Comparison of ENCODE assay signal across 7 mouse cellular contexts in the genomic region with DNA sequence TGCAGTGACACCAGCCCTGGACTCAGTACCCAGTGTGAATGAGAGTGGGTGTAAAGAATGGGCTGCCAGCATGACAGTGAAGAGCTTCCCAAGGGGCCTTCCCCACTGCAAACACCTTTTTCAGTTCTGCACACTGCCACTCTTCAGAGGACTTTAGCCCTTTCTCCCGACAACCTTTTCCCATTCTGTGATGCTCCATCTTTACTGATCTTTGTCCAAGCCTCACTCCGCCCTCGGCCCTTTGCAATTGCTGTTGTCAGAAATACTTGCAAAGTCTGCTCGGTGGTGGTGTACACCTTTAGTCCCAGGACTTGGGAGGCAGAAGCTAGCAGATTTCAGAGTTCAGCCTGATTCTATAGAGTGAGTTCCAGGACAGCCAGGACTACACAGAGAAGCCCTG. TPM values are rescaled to one million over a fixed set of nuclear protein-coding genes. Genes with fewer than 3 reads are reported as not detected.
DNase-seq lines count a peak whose midpoint lies in the region; ATAC-seq lines count a peak whose summit lies in the region.

No protein-coding gene starts in this region.

- peaks cover 23% of the 10 kb centered on the region for H3K4me1 ChIP-seq in lung, embryonic 16.5 days (replicated peaks; ENCODE audit: control insufficient read depth, insufficient read depth, low read length)
- H3K4me1 ChIP-seq in hindbrain, embryonic 12.5 days: peaks cover 26% of the 10 kb centered on the region
- peaks cover 38% of the 10 kb centered on the region for H3K4me1 ChIP-seq in limb, embryonic 15.5 days
- H3K4me1 ChIP-seq in stomach, embryonic 16.5 days (ENCODE audit: control insufficient read depth, insufficient read depth, low read length): peaks cover 20% of the 10 kb centered on the region

- no peaks in the 10 kb centered on the region for H3K27me3 ChIP-seq in lung, embryonic 16.5 days (ENCODE audit: control insufficient read depth, insufficient read depth, low read depth, low read length)
- no peaks in the 10 kb centered on the region for H3K27me3 ChIP-seq in hindbrain, embryonic 12.5 days
- no peaks in the 10 kb centered on the region for H3K27me3 ChIP-seq in limb, embryonic 15.5 days
- H3K27me3 ChIP-seq in stomach, embryonic 16.5 days (ENCODE audit: control insufficient read depth, insufficient read depth, low read length): no peaks in the 10 kb centered on the region

- peak overlapping the region; percentile 76 for H3K4me2 ChIP-seq in lung, embryonic 16.5 days (ENCODE audit: low read depth, low read length)
- H3K4me2 ChIP-seq in hindbrain, embryonic 12.5 days (replicated peaks): peak overlapping the region; percentile 85
- no peak overlapping the region; the same call in 1 of the 2 replicates for H3K4me2 ChIP-seq in limb, embryonic 15.5 days
- peak overlapping the region; percentile 87 for H3K4me2 ChIP-seq in stomach, embryonic 16.5 days (ENCODE audit: low read depth, low read length)

- WGBS in lung, embryonic 16.5 days: 80% methylated on average over 4 of the region's 4 CpGs
- 90% methylated on average over 4 of the region's 4 CpGs for WGBS in hindbrain, embryonic 12.5 days
- 79% methylated on average over 4 of the region's 4 CpGs for WGBS in limb, embryonic 15.5 days
- WGBS in stomach, embryonic 16.5 days: 80% methylated on average over 4 of the region's 4 CpGs

- peak overlapping the region; percentile 76 for H3K4me3 ChIP-seq in lung, embryonic 16.5 days (ENCODE audit: low read length)
- no peak overlapping the region for H3K4me3 ChIP-seq in hindbrain, embryonic 12.5 days
- peak overlapping the region; percentile 63 for H3K4me3 ChIP-seq in limb, embryonic 15.5 days
- H3K4me3 ChIP-seq in stomach, embryonic 16.5 days (replicated peaks; ENCODE audit: low read length): peak overlapping the region; percentile 67

- H3K36me3 ChIP-seq in lung, embryonic 16.5 days (ENCODE audit: control insufficient read depth, insufficient read depth, low read length): peaks cover 10% of the 10 kb centered on the region
- H3K36me3 ChIP-seq in hindbrain, embryonic 12.5 days: peaks cover 11% of the 10 kb centered on the region
- H3K36me3 ChIP-seq in limb, embryonic 15.5 days: peaks cover 18% of the 10 kb centered on the region
- no peaks in the 10 kb centered on the region for H3K36me3 ChIP-seq in stomach, embryonic 16.5 days (ENCODE audit: control insufficient read depth, insufficient read depth, low read length)

- no peak for ATAC-seq in lung, embryonic 16.5 days (ENCODE audit: low read depth)
- no peak for ATAC-seq in hindbrain, embryonic 12.5 days (ENCODE audit: low FRiP score)
- no peak for ATAC-seq in limb, embryonic 15.5 days (ENCODE audit: insufficient number of reproducible peaks, low FRiP score, low TSS enrichment, low read depth)
- no peak for ATAC-seq in stomach, embryonic 16.5 days (ENCODE audit: insufficient read depth, low FRiP score)

- H3K27ac ChIP-seq in lung, embryonic 16.5 days (ENCODE audit: low read length): no peak overlapping the region
- no peak overlapping the region for H3K27ac ChIP-seq in hindbrain, embryonic 12.5 days
- no peak overlapping the region for H3K27ac ChIP-seq in limb, embryonic 15.5 days
- H3K27ac ChIP-seq in stomach, embryonic 16.5 days (ENCODE audit: low read length): no peak overlapping the region

- no peaks in the 10 kb centered on the region for H3K9me3 ChIP-seq in lung, embryonic 16.5 days (ENCODE audit: control insufficient read depth, low read length)
- H3K9me3 ChIP-seq in hindbrain, embryonic 12.5 days (replicated peaks): no peaks in the 10 kb centered on the region
- no peaks in the 10 kb centered on the region for H3K9me3 ChIP-seq in limb, embryonic 15.5 days
- H3K9me3 ChIP-seq in stomach, embryonic 16.5 days (replicated peaks; ENCODE audit: control insufficient read depth, low read length): no peaks in the 10 kb centered on the region

- intact Hi-C loops in left cerebral cortex, postnatal 25 days (cut with DNase I): loop anchor here (5.0 kb wide), 1 partner anchor 664 kb away; the partner anchor contains the start of gene Prcc

- DNase-seq in lung, postnatal 14 days: no peak
- no peak for DNase-seq in left cerebral cortex, postnatal 25 days (ENCODE audit: low spot score in 2 of 2)
- no peak for DNase-seq in adrenal gland, postnatal 14 days

- peak overlapping the region; percentile 82 for H3K9ac ChIP-seq in lung, embryonic 16.5 days (ENCODE audit: low read length)
- H3K9ac ChIP-seq in hindbrain, embryonic 12.5 days: peak overlapping the region; percentile 66; the same call in 1 of the 2 replicates
- no peak overlapping the region for H3K9ac ChIP-seq in limb, embryonic 15.5 days
- peak overlapping the region; percentile 86; the same call in 1 of the 2 replicates for H3K9ac ChIP-seq in stomach, embryonic 16.5 days (ENCODE audit: low read length)

RNA-seq across cellular contexts. Expression of gene Lamtor2, which starts 1.3 kb away (rescaled TPM):
- polyA plus RNA-seq in lung, embryonic 16.5 days (2015; fragmentation: Nextera tagmentation; extraction: Ambion mirVana): 169 and 183 TPM in 2 replicates
- polyA plus RNA-seq in hindbrain, embryonic 12.5 days (2016; fragmentation: Nextera tagmentation; extraction: Ambion mirVana): 124 and 140 TPM in 2 replicates
- 194 and 207 TPM in 2 replicates for polyA plus RNA-seq in limb, embryonic 15.5 days (2015; fragmentation: Nextera tagmentation; extraction: Ambion mirVana)
- polyA plus RNA-seq in stomach, embryonic 16.5 days (2015; fragmentation: Nextera tagmentation; extraction: Ambion mirVana): 188 and 190 TPM in 2 replicates
- total RNA-seq in left cerebral cortex, postnatal 25 days (2021): 10 to 100 TPM; 96.9 to 99.5 TPM
- total RNA-seq in adrenal gland, postnatal 14 days (2021): 133 and 138 TPM in 2 replicates

RNA-seq across cellular contexts. Expression of gene Ubqln4, which starts 2.0 kb away (rescaled TPM):
- polyA plus RNA-seq in lung, embryonic 16.5 days (2015; fragmentation: Nextera tagmentation; extraction: Ambion mirVana): 39.3 and 41.8 TPM in 2 replicates
- polyA plus RNA-seq in hindbrain, embryonic 12.5 days (2016; fragmentation: Nextera tagmentation; extraction: Ambion mirVana): 59.4 and 60.7 TPM in 2 replicates
- 39.6 and 44.1 TPM in 2 replicates for polyA plus RNA-seq in limb, embryonic 15.5 days (2015; fragmentation: Nextera tagmentation; extraction: Ambion mirVana)
- 33.3 and 34.0 TPM in 2 replicates for polyA plus RNA-seq in stomach, embryonic 16.5 days (2015; fragmentation: Nextera tagmentation; extraction: Ambion mirVana)
- 100 to 1,000 TPM; 128 to 129 TPM for total RNA-seq in left cerebral cortex, postnatal 25 days (2021)
- total RNA-seq in adrenal gland, postnatal 14 days (2021): 70.3 and 75.3 TPM in 2 replicates

RNA-seq across cellular contexts. Expression of gene Rab25, which starts 3.5 kb away (rescaled TPM):
- polyA plus RNA-seq in lung, embryonic 16.5 days (2015; fragmentation: Nextera tagmentation; extraction: Ambion mirVana): 48.0 and 61.2 TPM in 2 replicates
- 1.5 and 2.4 TPM in 2 replicates for polyA plus RNA-seq in hindbrain, embryonic 12.5 days (2016; fragmentation: Nextera tagmentation; extraction: Ambion mirVana)
- polyA plus RNA-seq in limb, embryonic 15.5 days (2015; fragmentation: Nextera tagmentation; extraction: Ambion mirVana): 144 and 148 TPM in 2 replicates
- polyA plus RNA-seq in stomach, embryonic 16.5 days (2015; fragmentation: Nextera tagmentation; extraction: Ambion mirVana): 144 and 197 TPM in 2 replicates
- not detected for total RNA-seq in left cerebral cortex, postnatal 25 days (2021)
- total RNA-seq in adrenal gland, postnatal 14 days (2021): not detected in 2 replicates

RNA-seq across cellular contexts. Expression of gene Mex3a, which starts 19.4 kb away (rescaled TPM):
- polyA plus RNA-seq in lung, embryonic 16.5 days (2015; fragmentation: Nextera tagmentation; extraction: Ambion mirVana): 13.1 and 13.5 TPM in 2 replicates
- polyA plus RNA-seq in hindbrain, embryonic 12.5 days (2016; fragmentation: Nextera tagmentation; extraction: Ambion mirVana): 44.2 and 44.5 TPM in 2 replicates
- 17.6 and 21.0 TPM in 2 replicates for polyA plus RNA-seq in limb, embryonic 15.5 days (2015; fragmentation: Nextera tagmentation; extraction: Ambion mirVana)
- 9.9 and 11.4 TPM in 2 replicates for polyA plus RNA-seq in stomach, embryonic 16.5 days (2015; fragmentation: Nextera tagmentation; extraction: Ambion mirVana)
- total RNA-seq in left cerebral cortex, postnatal 25 days (2021): 1 to 10 TPM; 2.8 to 3.0 TPM
- 4.2 and 4.4 TPM in 2 replicates for total RNA-seq in adrenal gland, postnatal 14 days (2021)

RNA-seq across cellular contexts. Expression of gene Ssr2, which starts 24.1 kb away (rescaled TPM):
- 354 and 367 TPM in 2 replicates for polyA plus RNA-seq in lung, embryonic 16.5 days (2015; fragmentation: Nextera tagmentation; extraction: Ambion mirVana)
- polyA plus RNA-seq in hindbrain, embryonic 12.5 days (2016; fragmentation: Nextera tagmentation; extraction: Ambion mirVana): 152 and 155 TPM in 2 replicates
- 347 and 365 TPM in 2 replicates for polyA plus RNA-seq in limb, embryonic 15.5 days (2015; fragmentation: Nextera tagmentation; extraction: Ambion mirVana)
- polyA plus RNA-seq in stomach, embryonic 16.5 days (2015; fragmentation: Nextera tagmentation; extraction: Ambion mirVana): 307 and 360 TPM in 2 replicates
- total RNA-seq in left cerebral cortex, postnatal 25 days (2021): 100 to 1,000 TPM in 1 of 2 experiments, 10 to 100 TPM in 1; 97.7 to 106 TPM
- 222 and 252 TPM in 2 replicates for total RNA-seq in adrenal gland, postnatal 14 days (2021)

Comparison
In these comparisons a context has a peak if more than half of its experiments do, and no peak if none do; other contexts are left out.
1. RNA of gene Rab25, which starts 3.5 kb away (polyA plus RNA-seq): 144 to 148 TPM in limb, embryonic 15.5 days, 144 to 197 TPM in stomach, embryonic 16.5 days and 48.0 to 61.2 TPM in lung, embryonic 16.5 days; 1.5 to 2.4 TPM in hindbrain, embryonic 12.5 days; every median in the first group is over 10 times any median in the second.